Mouse (Mus musculus): ENCODE results near the gene Defb25.
"Not testable (repeated sequence)": the region's sequence is repeated elsewhere in the genome, so short reads cannot be mapped to it uniquely, and the experiment has no call there.

The Defb25 gene

DNA sequence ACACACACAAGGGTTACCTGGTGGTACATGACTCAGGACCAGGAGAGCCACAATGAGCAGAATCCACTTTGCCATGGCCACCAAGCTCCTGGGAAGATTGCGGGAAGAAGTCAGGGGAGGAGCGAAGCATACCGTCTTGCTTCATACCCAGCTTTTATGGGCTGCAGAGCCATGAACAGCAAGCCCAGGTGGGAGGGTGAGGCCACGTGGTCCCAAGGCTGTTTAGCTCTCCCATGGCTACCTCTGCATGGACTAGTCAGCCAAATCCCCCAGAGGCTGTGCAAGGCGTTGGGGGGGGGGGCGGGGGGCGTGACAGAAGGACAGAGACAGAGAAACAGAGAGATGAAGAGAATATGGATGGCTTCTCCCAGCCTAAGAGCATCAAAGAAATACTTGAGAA, at the start of gene Defb25:
Defb25 (minus strand) TSS at position 101 of the 400 bp plus-strand sequence.
- DNase-seq: no peak

DNA sequence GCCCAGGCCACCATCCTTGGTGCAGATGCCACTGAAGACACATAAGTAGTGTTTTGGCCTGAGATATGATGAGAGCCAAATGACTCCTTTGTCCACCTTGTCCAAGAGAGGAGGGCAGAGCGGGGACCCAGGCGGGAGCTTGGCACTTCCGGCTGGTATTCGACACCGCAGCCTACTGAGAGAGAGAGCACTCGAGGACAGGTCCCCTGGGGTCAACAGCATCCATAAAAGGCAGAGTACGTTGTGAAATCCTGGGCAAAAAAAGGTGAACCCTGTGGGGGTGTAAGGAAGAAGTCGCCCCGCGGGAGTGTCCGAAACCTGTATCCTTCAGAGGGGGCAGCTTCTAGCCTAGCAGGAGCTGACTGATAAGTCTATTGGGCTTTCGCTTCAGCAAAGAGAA, 49.3 kb upstream of the Defb25 start:
- no peak for DNase-seq

DNA sequence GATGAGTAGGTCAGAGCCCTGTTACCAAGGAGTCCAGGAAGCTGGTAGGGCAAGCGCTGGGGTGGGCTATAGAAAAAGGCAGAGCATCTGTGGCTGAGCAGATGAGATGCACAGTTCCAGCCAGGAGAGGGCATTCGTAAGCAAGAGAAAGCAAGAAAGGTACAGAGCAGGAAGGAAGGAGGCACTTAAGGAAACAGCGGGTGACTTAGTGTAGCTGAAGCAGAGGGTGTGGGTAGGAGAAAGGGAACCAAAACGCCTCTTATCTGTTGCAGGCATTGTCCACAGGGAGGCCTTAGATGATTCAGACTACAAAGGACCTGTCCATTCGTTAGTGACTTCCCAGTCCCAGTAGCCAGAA, 48.8 kb upstream of the Defb25 start:
- peak; percentile 54 to 69 for DNase-seq

DNA sequence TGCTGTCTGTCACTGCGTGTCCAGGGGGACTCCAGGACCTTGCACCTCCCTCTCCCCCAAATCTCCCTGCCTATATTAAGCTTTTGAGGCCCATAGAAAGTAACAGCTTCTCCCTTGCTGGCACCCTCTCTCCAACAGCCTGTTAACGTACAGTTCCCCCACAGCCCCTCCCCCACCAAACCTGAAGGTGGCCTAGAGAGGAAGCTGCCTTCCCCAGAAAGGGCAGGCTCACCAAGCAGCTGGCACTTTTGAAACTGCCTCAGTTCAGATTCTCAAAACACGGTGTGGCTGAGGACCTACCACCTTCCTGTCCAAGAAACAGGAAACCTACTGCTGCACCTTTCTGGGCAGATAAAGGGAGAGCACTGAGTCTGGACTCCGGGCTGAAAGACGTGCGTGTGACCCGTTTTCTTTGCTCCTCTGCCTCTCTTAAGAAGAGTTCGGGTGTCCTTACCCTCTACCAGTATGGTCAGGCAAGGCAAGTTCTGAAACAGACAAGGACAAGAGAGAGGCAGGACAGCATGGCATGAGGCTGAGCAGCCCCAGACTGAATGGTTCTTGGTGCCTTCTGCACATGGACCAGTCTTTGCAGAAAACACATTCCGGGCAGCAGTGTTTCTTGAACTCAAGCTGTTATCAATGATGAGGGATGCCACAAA, 48.3 kb upstream of the Defb25 start:
- DNase-seq: peak; percentile 58 to 60

DNA sequence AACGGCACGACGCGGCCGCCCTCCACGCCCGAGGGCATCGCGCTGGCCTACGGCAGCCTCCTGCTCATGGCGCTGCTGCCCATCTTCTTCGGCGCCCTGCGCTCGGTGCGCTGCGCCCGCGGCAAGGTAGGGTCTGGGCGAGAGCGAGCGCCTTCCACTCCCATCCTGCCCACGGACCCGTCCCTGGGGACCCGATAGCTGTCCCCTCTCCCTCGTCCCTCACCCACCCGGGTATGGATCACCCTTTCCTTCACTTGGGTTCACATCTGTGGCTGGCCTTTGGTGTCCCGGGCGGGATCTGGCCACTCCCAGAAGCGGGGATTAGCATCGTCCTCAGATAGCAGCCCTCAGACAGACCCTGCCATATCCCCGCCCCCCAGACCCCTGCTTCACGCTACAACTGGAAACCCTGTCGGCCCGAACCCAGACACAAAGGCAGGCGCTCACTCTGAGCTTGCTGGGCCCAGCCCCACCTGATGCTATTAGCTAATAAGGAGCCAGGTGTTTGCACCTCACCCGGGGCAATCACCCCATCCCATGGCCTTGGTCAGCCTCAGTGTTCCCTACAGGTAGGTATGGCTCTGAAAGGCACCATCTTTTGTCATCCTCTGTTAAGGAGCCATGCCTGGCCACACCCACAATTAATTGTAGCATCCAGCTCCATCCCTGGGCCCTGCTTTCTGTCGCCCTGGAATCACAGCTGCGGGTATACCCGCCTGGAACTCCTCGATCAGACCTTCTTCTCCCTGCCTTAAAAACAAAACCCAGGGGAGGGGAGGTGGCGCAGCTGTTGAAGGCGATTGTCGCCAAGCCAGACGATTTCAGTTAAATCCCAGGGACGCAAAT, 47.0 kb upstream of the Defb25 start:
- peak in 1 of 2 experiments; percentile 49 for DNase-seq

DNA sequence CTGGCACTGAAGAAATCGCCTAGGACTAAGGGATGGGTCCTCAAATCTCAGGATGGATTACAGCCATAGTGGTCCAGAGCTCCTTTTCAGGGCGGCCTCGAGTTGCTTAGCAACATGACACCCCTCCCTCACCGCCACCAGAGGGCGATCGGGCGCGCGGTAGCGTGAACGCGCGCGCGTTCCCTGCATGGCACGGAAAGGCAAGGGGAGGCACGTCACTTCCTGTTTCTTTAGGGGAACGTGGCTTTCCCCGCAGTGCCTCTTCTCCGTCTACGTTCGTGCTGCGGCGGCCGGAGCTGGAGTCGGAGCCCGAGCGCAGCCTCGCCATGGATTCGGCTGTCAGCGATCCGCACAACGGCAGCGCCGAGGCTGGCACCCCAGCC, 46.4 kb upstream of the Defb25 start, which contains the start of gene H13:
H13 (plus strand) TSS at position 206 of the 383 bp plus-strand sequence.
- DNase-seq: peak; percentile 93 to 94

DNA sequence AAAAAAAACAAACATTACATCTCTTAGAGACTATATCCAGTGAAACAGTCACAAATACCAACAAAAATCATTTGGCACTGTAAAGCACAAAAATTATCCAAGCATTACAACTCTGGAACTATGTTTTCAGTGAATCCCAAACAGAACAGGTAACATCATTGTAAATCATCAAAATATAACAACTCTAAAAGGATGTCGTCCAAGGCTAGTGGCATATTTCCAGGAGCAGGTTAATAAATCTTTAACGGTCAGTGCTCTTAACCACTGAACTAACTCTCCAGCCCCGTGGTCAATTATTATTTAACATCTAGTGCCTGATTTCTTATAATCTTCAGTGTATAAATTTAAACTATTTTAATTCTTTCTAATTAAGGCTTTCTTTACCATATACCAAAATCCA, 43.3 kb upstream of the Defb25 start:
- not testable (repeated sequence) for DNase-seq

DNA sequence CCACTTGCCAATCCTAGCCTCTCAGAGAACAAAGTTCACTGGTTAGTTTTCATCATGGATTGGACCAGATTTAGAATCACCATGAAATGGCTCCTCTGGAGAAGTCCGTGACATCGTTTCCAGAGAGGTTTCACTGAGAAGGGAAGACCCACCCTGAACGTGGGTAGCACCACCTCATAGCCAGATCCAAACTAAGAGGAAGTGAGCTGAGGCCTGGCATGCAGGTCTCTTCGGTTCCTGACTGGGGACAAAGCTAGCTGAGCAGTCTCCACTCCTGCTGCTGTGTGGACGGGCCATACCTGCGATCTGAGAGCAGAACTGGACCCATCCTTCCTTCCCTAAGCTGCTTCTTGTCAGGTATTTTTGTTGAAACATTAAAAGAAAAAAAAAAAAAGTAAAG, 38.3 kb upstream of the Defb25 start:
- DNase-seq: no peak

DNA sequence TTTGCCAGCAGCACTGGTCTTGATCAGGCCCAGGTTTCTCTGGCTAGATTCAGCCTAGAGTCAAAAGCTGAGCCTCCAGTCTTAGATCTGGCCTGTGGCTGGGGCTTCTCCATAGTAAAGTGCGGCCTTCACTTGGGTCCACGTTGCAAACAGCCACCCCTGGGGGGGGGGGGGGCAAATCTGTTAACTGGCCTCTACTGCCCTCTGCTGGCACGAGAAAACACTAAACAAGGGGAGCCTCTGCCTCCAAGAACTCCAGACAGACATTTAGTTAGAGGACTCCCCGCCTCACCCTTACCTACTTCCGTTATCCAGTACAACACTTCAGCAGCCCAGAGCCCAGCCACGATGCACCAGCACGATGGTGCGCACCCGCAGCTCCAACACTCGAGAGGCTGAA, 34.5 kb upstream of the Defb25 start:
- DNase-seq: peak in 1 of 2 experiments; percentile 55

DNA sequence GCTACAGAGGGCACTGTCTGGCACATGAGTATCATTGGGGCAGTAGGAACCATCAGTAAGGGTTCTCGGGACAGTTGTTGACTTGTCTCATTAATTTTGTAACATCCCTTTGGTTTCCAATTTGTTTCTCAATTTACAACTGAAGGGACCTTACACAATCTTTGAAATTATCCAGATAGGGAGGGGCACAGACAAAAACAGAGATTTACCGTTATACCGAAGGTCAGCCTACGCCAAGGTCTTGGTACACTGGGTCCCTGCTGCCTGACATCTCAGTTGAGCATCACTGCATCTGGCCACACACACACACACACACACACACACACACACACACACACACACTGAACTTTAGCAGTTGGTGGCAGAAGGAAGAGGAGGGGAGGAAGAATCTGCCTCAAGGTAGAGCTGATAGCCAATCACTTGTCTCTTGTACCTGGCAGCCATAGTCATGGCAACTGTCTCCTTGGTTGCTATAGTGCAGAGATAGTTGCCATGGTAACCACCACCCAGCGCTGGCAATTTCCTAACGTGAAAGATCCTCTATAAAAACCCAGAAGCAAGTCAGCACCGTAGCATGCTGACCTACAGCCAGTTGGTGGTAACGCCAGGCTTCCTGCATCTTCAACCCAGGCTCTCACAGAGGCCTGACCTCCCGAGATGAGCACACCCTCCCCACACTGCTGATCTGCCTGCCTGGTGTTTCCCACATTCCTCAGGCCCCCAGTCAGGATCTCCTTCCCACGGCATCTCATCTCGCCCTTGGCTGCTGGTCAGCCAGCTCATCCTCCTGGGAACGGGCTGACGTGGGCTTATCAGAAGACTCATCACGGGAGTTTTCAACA, 31.2 kb upstream of the Defb25 start:
- peak in 1 of 2 experiments; percentile 62 for DNase-seq

DNA sequence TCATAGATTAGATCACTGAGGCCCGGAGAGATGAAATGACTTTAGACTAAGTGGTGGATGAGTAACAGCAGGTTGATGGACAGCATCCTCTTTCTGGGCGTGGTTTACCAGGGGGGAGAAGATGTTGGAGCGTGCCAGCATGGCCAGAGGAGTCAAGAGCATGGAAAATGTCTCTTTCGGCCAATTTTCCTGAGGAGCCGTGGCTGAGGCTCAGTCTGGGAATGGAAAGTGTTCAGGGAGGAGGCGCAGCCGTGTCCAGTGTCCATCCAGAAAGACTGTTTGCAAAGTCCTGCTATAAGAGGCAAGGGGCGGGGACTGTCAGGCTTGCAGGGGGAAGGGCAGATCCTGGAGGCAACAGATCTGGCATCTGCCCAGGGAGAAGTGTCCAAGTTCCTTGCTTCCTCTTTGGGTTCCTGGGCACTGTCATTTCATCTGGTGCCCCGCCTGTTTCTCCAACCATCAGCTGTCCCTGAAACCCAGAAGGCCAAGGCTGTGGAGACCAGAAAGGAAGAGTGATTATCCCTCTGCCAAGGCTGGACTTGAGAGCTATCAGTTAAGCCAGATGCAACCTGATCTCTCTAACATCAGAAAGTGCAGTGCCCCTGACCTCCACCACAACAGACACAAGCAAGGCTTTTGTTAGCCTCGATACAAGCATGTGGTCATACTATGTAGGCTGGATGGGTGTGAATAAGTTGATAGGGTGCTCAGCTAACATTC, 30.2 kb upstream of the Defb25 start:
- DNase-seq: peak; percentile 90 to 95

DNA sequence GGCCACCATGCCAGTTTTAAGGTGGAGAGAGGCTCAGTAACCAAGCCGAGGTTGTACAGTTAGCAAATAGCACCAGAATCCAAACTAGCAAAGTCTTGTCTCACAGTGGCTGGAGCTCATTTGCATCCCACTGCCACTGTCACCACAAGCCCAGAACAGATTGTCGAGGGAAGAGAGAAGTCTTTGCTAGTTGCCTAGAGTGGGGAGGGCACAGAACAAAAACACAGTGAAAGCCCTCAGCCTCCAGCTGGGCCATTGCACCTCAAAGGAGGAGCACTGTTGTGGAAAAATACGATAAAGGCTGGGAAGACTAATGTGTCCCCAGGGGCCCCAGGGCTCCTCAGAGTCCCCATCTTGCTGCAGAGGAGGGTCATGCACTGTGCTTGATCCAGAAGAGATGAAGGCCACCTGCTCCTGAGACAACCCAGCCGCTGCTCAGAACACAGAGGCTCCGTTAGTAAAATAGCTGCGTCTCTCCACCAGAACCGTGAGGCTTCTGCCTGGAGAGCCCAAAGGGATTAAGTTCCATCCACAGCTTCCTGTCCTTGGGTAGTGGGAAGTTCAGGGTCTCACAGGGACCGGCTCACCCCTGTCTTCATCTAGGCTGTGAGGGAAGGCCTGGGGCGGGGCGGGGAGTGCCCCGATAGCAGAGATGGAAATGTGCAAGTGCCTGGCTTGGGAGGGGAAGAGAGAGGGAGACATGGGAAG, 16.7 kb upstream of the Defb25 start:
- peak in 1 of 2 experiments; percentile 76 for DNase-seq

DNA sequence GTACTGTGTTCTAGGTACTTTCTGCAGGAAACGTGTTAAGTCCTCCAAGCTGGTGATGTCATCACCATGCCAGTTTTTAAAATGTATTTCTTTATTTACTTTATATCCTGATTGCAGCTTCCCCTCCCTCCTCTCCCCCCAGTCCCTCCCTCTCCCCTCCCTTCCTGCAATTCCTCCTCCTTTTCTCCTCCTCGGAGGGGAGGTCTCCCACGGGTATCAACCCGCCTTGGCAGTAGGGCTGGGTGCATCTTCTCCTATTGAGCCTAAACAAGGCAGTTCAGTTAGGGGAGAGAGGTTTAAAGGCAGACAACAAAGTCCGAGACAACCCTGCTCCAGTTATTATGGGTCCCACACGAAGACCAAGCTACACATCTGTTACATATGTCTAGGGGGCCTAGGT, 16.0 kb upstream of the Defb25 start:
- peak in 1 of 2 experiments; percentile 62 for DNase-seq

DNA sequence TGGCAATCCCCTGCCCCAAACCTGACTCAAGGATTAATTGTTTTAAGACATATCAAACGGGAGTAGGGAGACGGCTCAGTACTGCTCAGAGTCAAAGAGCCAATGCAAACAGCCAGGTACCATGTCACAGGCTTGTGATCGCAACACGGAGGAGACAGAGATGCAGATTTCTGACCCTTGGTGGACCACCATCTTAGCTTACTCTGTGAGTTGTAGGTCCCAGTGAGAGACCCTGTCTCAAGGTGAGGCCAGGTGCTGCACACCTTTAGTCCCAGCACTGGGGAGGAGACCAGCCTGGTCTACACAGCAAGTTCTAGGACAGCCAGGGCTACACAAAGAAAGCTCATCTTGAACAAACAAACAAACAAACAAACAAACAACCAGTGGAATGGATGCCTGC, 14.5 kb upstream of the Defb25 start:
- DNase-seq: no peak

DNA sequence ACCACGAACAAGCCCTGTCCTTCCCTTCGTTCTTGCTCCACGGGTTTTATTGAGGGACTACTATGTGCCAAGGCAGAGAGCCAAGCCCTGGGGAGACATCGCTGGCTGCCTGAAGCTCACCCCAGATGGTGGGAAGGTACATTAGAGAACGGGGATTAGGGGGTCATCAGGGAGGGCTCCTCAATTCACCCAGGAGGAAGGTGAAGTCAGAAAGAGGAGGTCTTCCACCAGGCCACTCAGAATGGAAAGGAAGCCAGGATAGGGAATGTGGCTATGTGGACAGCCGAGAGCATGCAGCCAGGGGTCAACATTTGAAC, 14.1 kb upstream of the Defb25 start:
- DNase-seq: no peak

DNA sequence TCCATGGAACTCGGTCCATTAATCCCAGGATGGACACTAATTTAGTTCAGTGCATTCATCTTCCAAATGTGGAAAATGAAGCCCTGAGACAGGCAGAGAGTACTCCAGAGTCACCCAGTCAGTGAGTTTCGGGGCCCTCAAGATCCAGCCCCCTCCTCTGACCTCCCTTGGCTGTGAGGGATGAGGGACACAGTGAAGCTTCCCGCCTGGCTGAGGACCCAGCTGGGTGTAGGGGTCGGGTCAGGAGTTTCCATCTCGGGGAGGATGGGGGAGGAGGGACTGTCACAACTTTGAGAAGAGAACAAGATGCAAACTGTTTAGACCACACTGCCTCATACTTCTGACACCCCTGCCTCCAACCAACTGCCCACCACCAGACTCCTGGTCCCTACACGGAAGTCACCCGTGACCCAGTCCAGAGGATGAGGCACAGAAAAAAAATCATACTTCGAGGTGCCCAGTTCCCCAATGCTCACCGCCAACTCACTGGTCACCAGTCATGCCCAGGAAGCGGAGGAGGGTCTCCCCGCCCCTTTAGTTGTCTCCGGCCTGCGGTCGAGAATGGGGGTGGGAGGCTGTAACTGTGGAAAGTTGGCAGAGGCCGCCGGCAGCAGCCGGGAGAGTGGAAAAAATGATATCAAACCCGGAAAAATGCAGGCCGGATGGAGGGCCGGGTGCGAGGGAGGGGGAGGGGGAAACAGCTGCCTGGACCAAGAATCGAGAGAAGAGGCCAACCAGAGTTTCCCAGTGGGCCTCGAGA, 13.6 kb upstream of the Defb25 start:
- peak; percentile 89 to 95 for DNase-seq

DNA sequence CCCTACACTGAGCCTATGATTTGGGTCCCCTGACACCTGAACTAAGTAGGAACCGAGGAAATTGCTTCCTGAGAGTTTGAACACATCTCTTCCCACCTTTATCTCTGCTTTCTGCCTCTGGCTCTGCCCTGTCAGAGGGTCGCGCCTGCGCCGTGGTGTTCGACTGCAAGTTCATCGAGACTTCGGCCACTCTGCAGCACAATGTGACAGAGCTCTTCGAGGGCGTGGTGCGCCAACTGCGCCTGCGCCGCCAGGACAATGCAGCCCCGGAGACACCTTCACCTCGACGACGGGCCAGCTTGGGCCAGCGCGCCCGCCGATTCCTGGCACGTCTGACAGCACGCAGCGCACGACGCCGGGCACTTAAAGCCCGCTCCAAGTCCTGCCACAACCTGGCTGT, 11.5 kb upstream of the Defb25 start:
- no peak for DNase-seq

DNA sequence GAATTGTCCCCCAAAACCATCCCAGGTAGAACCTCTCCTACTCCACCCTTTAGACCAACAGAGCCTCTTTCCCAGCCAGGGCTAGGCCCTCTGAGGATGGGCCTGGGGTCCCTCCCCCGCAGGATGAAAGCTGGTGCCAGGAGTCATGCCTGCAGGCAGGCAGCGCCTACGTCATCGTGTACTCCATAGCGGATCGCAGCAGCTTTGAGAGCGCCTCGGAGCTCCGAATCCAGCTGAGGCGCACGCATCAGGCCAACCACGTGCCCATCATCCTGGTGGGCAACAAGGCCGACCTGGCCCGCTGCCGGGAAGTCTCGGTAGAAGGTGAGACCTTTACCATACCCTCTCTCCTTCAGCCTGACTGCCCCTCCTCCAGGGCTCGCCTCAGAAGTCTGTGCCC, 10.5 kb upstream of the Defb25 start:
- peak in 1 of 2 experiments; percentile 62 for DNase-seq

DNA sequence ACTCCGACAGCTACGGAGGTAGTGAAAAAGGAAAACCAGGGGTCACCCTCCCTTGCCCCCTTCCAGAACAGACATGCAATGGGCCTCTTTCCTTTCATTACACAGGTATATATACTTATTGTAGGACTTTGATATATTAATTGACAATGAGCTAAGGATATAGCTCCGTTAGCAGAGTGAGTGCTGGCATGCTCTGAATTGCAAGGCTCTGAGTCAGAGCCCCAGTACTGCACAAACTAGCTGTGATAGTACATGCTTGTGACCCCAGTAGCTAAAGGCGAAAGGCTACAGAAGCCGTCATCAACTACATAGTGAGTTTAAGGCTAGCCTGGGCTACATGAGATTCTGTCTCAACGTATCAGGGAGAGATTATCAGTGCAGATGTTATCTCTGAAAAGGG, 7.1 kb upstream of the Defb25 start:
- no peak for DNase-seq

DNA sequence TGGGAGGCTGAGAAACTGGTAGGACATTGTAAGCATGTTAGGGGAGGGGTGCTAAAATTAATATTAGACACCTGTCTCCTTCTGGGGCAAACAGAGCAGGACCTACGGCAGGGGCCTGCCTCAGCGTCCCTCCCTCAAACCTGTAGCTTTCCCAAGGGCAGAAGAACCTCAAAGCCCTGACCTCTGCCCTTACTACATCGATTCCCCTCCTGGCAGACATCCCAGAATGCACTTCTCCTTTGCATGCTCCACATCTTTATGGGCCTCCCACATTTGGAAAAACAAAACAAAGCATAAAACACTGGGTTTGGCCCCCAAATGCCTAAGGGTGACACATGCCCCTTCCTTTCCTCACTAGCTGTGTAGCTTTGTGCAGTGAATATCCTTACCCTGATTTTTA, 6.4 kb upstream of the Defb25 start:
- no peak for DNase-seq

DNA sequence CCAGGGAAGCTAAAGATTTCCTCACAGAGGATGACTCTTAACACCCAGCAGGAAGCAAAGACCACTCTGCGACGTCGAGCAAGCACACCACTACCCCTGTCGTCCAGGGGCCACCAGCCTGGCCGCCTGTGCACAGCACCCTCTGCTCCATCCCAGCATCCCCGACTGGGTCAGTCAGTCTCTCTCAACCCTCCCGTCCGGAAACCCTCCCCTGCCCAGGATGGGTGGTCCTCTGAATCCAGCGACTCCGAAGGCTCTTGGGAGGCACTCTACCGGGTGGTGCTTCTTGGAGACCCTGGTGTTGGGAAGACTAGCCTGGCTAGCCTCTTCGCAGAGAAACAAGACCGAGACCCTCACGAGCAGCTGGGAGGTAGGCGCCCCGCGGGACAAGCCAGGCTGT, 5.2 kb upstream of the Defb25 start:
- DNase-seq: no peak
